Mouse (Mus musculus) liver, adult 2 months (tissue): Measurements from ENCODE around the gene Olfr777. TPM values are rescaled to one million over a fixed set of nuclear protein-coding genes. Genes with fewer than 3 reads are reported as not detected.

Experiments used
- DNase-seq: peaks from one replicate; pipeline ENCODE4 v3.0.0-alpha.2; 2011; ENCODE audit warnings: low read depth, low spot score; ENCODE audit errors: extremely low read depth
- H3K27ac ChIP-seq: fragments of 200-500 bp; replicated peaks from 2 replicates; pipeline ENCODE4 v1.5.1; 2012; ENCODE audit warnings: low read depth, mild to moderate bottlenecking, control low read depth, inconsistent platforms, low read length; ENCODE audit not compliant: insufficient read depth
- H3K27me3 ChIP-seq: fragments of 200-500 bp; 2 replicates; pipeline ENCODE4 v1.6.1; 2012; ENCODE audit warnings: mild to moderate bottlenecking, moderate library complexity, low read length, inconsistent platforms; ENCODE audit not compliant: control insufficient read depth, insufficient read depth
- H3K36me3 ChIP-seq: fragments of 200-500 bp; 2 replicates; pipeline ENCODE4 v1.6.1; 2012; ENCODE audit warnings: low read length, inconsistent platforms; ENCODE audit not compliant: control insufficient read depth, insufficient read depth
- H3K4me1 ChIP-seq: fragments of 200-500 bp; 2 replicates; pipeline ENCODE4 v1.6.1; 2011; ENCODE audit warnings: low read length; ENCODE audit not compliant: control insufficient read depth, insufficient read depth
- H3K4me3 ChIP-seq: fragments of 200-500 bp; 2 replicates; pipeline ENCODE4 v1.5.1; 2011; ENCODE audit warnings: low read depth, mild to moderate bottlenecking, control low read depth, low read length, moderate library complexity; ENCODE audit not compliant: insufficient read depth
- H3K79me2 ChIP-seq: fragments of 200-500 bp; 2 replicates; pipeline ENCODE4 v1.6.1; 2012; ENCODE audit warnings: inconsistent platforms, mild to moderate bottlenecking, low read length, moderate library complexity; ENCODE audit not compliant: control insufficient read depth, insufficient read depth
- H3K9ac ChIP-seq: fragments of 200-500 bp; 2 replicates; pipeline ENCODE4 v1.6.1; 2012; ENCODE audit warnings: low read depth, mild to moderate bottlenecking, control low read depth, inconsistent platforms, low read length
- CTCF ChIP-seq: fragments of 200-500 bp; IDR thresholded peaks from 2 replicates; pipeline ENCODE4 v1.5.1; 2011; ENCODE audit warnings: low read depth, low read length, control low read depth
- POLR2A ChIP-seq: fragments of 200-500 bp; IDR thresholded peaks from 2 replicates; pipeline ENCODE4 v1.6.1; 2011; ENCODE audit warnings: low read length, control low read depth; ENCODE audit not compliant: insufficient read depth; ENCODE audit errors: extremely low read depth
- WGBS: fragments of 180-500 bp; shearing (Covaris S2); methylation state at CpG from one replicate; pipeline ENCODE4 v1.1.7; 2018; 5-methylcytosine and 5-hydroxymethylcytosine counted together
- polyA plus RNA-seq: library from polyadenylated mRNA; depleted of rRNA; stranded (reverse); fragments of >200 nt; gene quantifications from 2 replicates; pipeline ENCODE4 v1.2.3, GENCODE M21; 2012; rRNA removed
- total RNA-seq: library from RNA; depleted of rRNA; stranded (reverse); fragments of >200 nt; gene quantifications from 2 replicates; pipeline ENCODE4 v1.2.3, GENCODE M21; 2014; rRNA removed

The Olfr777 gene
- total and polyA plus RNA-seq, 2 experiments = not detected

GRCm38 (mm10) chr10:129235904-129236303 lies 35.4 kb downstream of the Olfr777 start, which contains the start of gene Olfr774:
Gene Olfr774 (plus strand): TSS chr10:129236204.
- 54% methylated on average over 2 of the region's 2 CpGs for WGBS
- no peak for DNase-seq
- TF ChIP-seq POLR2A (no peak), CTCF (no peak)

DNA sequence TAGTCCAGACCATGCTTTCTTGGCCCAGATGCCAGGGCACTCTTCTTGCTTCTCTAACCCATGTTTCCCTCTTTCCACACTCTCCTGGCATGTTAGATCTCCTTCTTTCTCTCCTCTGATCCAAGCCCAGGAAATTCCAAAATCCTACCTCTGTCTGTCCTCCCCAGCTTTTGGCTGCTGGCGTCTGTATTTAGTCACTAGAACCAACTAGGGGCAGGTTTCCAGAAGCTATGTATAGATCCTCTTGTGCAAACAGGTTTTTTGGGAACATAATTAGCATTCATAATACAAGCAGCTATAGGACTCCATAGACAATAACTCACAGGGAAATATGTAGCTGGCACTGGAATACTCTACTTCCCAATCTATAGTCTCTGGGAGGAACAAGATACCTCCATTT lies 40.5 kb downstream of the Olfr777 start:
- no peaks in the 10 kb centered on the region for H3K36me3 ChIP-seq
- DNase-seq = no peak
- no peak overlapping the region for H3K9ac ChIP-seq
- H3K4me1 ChIP-seq = no peaks in the 10 kb centered on the region
- H3K27ac ChIP-seq = no peak overlapping the region
- H3K4me3 ChIP-seq = no peak overlapping the region
- TF ChIP-seq CTCF (no peak), POLR2A (no peak)
- no peaks in the 10 kb centered on the region for H3K79me2 ChIP-seq
- no peaks in the 10 kb centered on the region for H3K27me3 ChIP-seq
- WGBS = 59% methylated on average over 1 of the region's 1 CpGs

More at GRCm38 (mm10) chr10:129235904-129236303, 35.4 kb downstream of the Olfr777 start, which contains the start of gene Olfr774:
- Histone ChIP-seq H3K36me3 (no peaks in the 10 kb centered on the region), H3K27me3 (no peaks in the 10 kb centered on the region), H3K27ac (no peak within 1 kb of the TSS), H3K4me3 (no peak within 1 kb of the TSS), H3K9ac (no peak within 1 kb of the TSS), H3K4me1 (no peaks in the 10 kb centered on the region), H3K79me2 (no peaks in the 10 kb centered on the region)

Other genes starting within 250 kb of the Olfr777 start
- not detected in 2 replicates for gene Olfr764-ps1, start 231.6 kb downstream of the Olfr777 start, total RNA-seq
- gene Olfr764-ps1, start 231.6 kb downstream of the Olfr777 start, polyA plus RNA-seq = not detected in 2 replicates
- not detected in 2 replicates for gene Olfr765, start 221.5 kb downstream of the Olfr777 start, total RNA-seq
- not detected in 2 replicates for gene Olfr765, start 221.5 kb downstream of the Olfr777 start, polyA plus RNA-seq
- gene Olfr766-ps1, start 202.5 kb downstream of the Olfr777 start, total RNA-seq = not detected in 2 replicates
- not detected in 2 replicates for gene Olfr766-ps1, start 202.5 kb downstream of the Olfr777 start, polyA plus RNA-seq
- gene Olfr767, start 188.6 kb downstream of the Olfr777 start, total RNA-seq = not detected in 2 replicates
- not detected in 2 replicates for gene Olfr767, start 188.6 kb downstream of the Olfr777 start, polyA plus RNA-seq
- not detected in 2 replicates for gene Olfr768, start 172.1 kb downstream of the Olfr777 start, total RNA-seq
- gene Olfr768, start 172.1 kb downstream of the Olfr777 start, polyA plus RNA-seq = not detected in 2 replicates
- gene Olfr769, start 153.6 kb downstream of the Olfr777 start, total RNA-seq = not detected in 2 replicates
- not detected in 2 replicates for gene Olfr769, start 153.6 kb downstream of the Olfr777 start, polyA plus RNA-seq
- not detected in 2 replicates for gene Olfr770, start 132.5 kb downstream of the Olfr777 start, total RNA-seq
- not detected in 2 replicates for gene Olfr770, start 132.5 kb downstream of the Olfr777 start, polyA plus RNA-seq
- gene Olfr771, start 106.7 kb downstream of the Olfr777 start, total RNA-seq = not detected in 2 replicates
- gene Olfr771, start 106.7 kb downstream of the Olfr777 start, polyA plus RNA-seq = not detected in 2 replicates
- not detected in 2 replicates for gene Olfr772, start 93.6 kb downstream of the Olfr777 start, total RNA-seq
- gene Olfr772, start 93.6 kb downstream of the Olfr777 start, polyA plus RNA-seq = not detected in 2 replicates
- not detected in 2 replicates for gene Olfr773, start 84.1 kb downstream of the Olfr777 start, total RNA-seq
- gene Olfr773, start 84.1 kb downstream of the Olfr777 start, polyA plus RNA-seq = not detected in 2 replicates
- not detected in 2 replicates for gene Olfr774, start 35.3 kb downstream of the Olfr777 start, total RNA-seq
- not detected in 2 replicates for gene Olfr774, start 35.3 kb downstream of the Olfr777 start, polyA plus RNA-seq
- not detected in 2 replicates for gene Olfr775, start 23.1 kb downstream of the Olfr777 start, total RNA-seq
- gene Olfr775, start 23.1 kb downstream of the Olfr777 start, polyA plus RNA-seq = not detected in 2 replicates
- not detected in 2 replicates for gene Olfr776, start 12.4 kb downstream of the Olfr777 start, total RNA-seq
- gene Olfr776, start 12.4 kb downstream of the Olfr777 start, polyA plus RNA-seq = not detected in 2 replicates
- gene Olfr780, start 46.6 kb upstream of the Olfr777 start, total RNA-seq = not detected in 2 replicates
- not detected in 2 replicates for gene Olfr780, start 46.6 kb upstream of the Olfr777 start, polyA plus RNA-seq
- gene Olfr781, start 57.4 kb upstream of the Olfr777 start, total RNA-seq = not detected in 2 replicates
- gene Olfr781, start 57.4 kb upstream of the Olfr777 start, polyA plus RNA-seq = not detected in 2 replicates
- gene Olfr782, start 77.4 kb upstream of the Olfr777 start, total RNA-seq = not detected in 2 replicates
- gene Olfr782, start 77.4 kb upstream of the Olfr777 start, polyA plus RNA-seq = not detected in 2 replicates
- gene Olfr784, start 112.6 kb upstream of the Olfr777 start, total RNA-seq = 0.09 and 0.13 TPM in 2 replicates
- not detected in 2 replicates for gene Olfr784, start 112.6 kb upstream of the Olfr777 start, polyA plus RNA-seq
- not detected in 2 replicates for gene Olfr785, start 133.9 kb upstream of the Olfr777 start, total RNA-seq
- not detected in 2 replicates for gene Olfr785, start 133.9 kb upstream of the Olfr777 start, polyA plus RNA-seq
- gene Olfr786, start 155.8 kb upstream of the Olfr777 start, total RNA-seq = not detected in 2 replicates
- gene Olfr786, start 155.8 kb upstream of the Olfr777 start, polyA plus RNA-seq = not detected in 2 replicates
- gene Olfr787, start 190.4 kb upstream of the Olfr777 start, total RNA-seq = not detected in 2 replicates
- gene Olfr787, start 190.4 kb upstream of the Olfr777 start, polyA plus RNA-seq = not detected in 2 replicates
- not detected in 2 replicates for gene Olfr788, start 199.5 kb upstream of the Olfr777 start, total RNA-seq
- gene Olfr788, start 199.5 kb upstream of the Olfr777 start, polyA plus RNA-seq = not detected in 2 replicates
- gene Olfr789, start 213.3 kb upstream of the Olfr777 start, total RNA-seq = not detected in 2 replicates
- gene Olfr789, start 213.3 kb upstream of the Olfr777 start, polyA plus RNA-seq = not detected in 2 replicates
- not detected in 2 replicates for gene Olfr790, start 227.0 kb upstream of the Olfr777 start, total RNA-seq
- gene Olfr790, start 227.0 kb upstream of the Olfr777 start, polyA plus RNA-seq = not detected in 2 replicates